Mouse (Mus musculus): ENCODE measurements around the gene Pole2. TPM values are rescaled to one million over a fixed set of nuclear protein-coding genes. Genes with fewer than 3 reads are reported as not detected.

The Pole2 gene
- polyA plus RNA-seq, 1 experiment from 2014 or later, result 2.5 TPM

DNA sequence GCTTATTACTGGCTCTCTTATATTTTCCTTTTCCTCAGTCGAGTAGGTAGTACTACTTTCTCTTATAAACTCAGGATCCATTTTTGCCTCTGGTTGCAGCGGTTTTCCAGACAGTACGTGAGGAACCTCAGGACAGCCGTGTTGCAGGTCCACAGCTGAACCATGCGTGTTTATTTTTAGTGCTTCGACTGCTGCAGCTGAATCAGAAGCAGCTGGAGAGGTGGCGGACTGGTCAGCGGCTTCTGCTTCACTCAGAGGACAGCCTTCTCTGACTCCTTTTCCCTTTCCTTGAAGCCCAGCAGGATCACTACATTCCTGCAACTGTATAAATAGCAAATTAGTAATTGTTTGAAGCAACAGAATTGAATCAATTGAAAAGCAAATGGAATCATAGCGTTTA lies 37.9 kb downstream of the Pole2 start:
- peaks cover 5% of the 10 kb centered on the region; the same call in 1 of the 2 replicates for H3K36me3 ChIP-seq (ENCODE audit: control insufficient read depth, insufficient read depth, low read length)
- no peak for ATAC-seq
- H3K4me1 ChIP-seq (ENCODE audit: control insufficient read depth, insufficient read depth, low read length), result peaks cover 20% of the 10 kb centered on the region
- no peak overlapping the region for H3K4me2 ChIP-seq (ENCODE audit: low read length)
- 94% methylated on average over 9 of the region's 9 CpGs for WGBS
- no peaks in the 10 kb centered on the region for H3K9me3 ChIP-seq (replicated peaks; ENCODE audit: control insufficient read depth, low read length, poor library complexity, severe bottlenecking)
- no peaks in the 10 kb centered on the region for H3K27me3 ChIP-seq (ENCODE audit: control insufficient read depth, insufficient read depth, low read depth, low read length)
- no peak overlapping the region for H3K27ac ChIP-seq (ENCODE audit: low read length)
- no peak overlapping the region for H3K9ac ChIP-seq (ENCODE audit: low read depth, low read length)
- no peak overlapping the region for H3K4me3 ChIP-seq (ENCODE audit: low read depth, low read length)

- Histone ChIP-seq H3K4me3 (ENCODE audit: low read depth, low read length) (no peak overlapping the region), H3K9ac (ENCODE audit: low read depth, low read length) (no peak overlapping the region), H3K4me2 (ENCODE audit: low read length) (no peak overlapping the region; the same call in 1 of the 2 replicates), H3K9me3 (replicated peaks; ENCODE audit: control insufficient read depth, low read length, poor library complexity, severe bottlenecking) (no peaks in the 10 kb centered on the region), H3K27me3 (ENCODE audit: control insufficient read depth, insufficient read depth, low read depth, low read length) (no peaks in the 10 kb centered on the region), H3K36me3 (ENCODE audit: control insufficient read depth, insufficient read depth, low read length) (peaks cover 5% of the 10 kb centered on the region; the same call in 1 of the 2 replicates), H3K27ac (ENCODE audit: low read length) (no peak overlapping the region), H3K4me1 (ENCODE audit: control insufficient read depth, insufficient read depth, low read length) (peaks cover 30% of the 10 kb centered on the region)
- 75% methylated on average over 5 of the region's 5 CpGs for WGBS
- ATAC-seq, result no peak
These were observed 41.1 kb downstream of the Pole2 start for GRCm38 (mm10) chr12:69186811-69187471.

DNA sequence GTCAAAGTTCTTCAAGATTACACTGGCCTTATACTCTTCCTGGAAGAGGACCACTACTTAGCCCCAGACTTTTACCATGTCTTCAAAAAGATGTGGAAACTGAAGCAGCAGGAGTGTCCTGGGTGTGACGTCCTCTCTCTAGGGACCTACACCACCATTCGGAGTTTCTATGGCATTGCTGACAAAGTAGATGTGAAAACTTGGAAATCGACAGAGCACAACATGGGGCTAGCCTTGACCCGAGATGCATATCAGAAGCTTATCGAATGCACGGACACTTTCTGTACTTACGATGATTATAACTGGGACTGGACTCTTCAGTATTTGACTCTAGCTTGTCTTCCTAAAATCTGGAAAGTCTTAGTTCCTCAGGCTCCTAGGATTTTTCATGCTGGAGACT lies 42.6 kb downstream of the Pole2 start:
- Histone ChIP-seq H3K4me3 (ENCODE audit: low read depth, low read length) (peak overlapping the region; percentile 88), H3K9ac (ENCODE audit: low read depth, low read length) (peak overlapping the region; percentile 87), H3K4me1 (ENCODE audit: control insufficient read depth, insufficient read depth, low read length) (peaks cover 30% of the 10 kb centered on the region), H3K36me3 (ENCODE audit: control insufficient read depth, insufficient read depth, low read length) (peaks cover 5% of the 10 kb centered on the region; the same call in 1 of the 2 replicates), H3K27ac (ENCODE audit: low read length) (no peak overlapping the region), H3K4me2 (ENCODE audit: low read length) (peak overlapping the region; percentile 94), H3K9me3 (replicated peaks; ENCODE audit: control insufficient read depth, low read length, poor library complexity, severe bottlenecking) (no peaks in the 10 kb centered on the region), H3K27me3 (ENCODE audit: control insufficient read depth, insufficient read depth, low read depth, low read length) (no peaks in the 10 kb centered on the region)
- no peak for ATAC-seq
- WGBS, result 72% methylated on average over 7 of the region's 7 CpGs

GRCm38 (mm10) chr12:69184342-69185295 lies 43.4 kb downstream of the Pole2 start:
- H3K27ac ChIP-seq (ENCODE audit: low read length), result peak overlapping the region; percentile 94
- ATAC-seq, result peak; percentile 80
- no peaks in the 10 kb centered on the region for H3K36me3 ChIP-seq (ENCODE audit: control insufficient read depth, insufficient read depth, low read length)
- peak overlapping the region; percentile 87 for H3K9ac ChIP-seq (ENCODE audit: low read depth, low read length)
- no peaks in the 10 kb centered on the region for H3K27me3 ChIP-seq (ENCODE audit: control insufficient read depth, insufficient read depth, low read depth, low read length)
- WGBS, result 1% methylated on average over 86 of the region's 86 CpGs
- peaks cover 30% of the 10 kb centered on the region for H3K4me1 ChIP-seq (ENCODE audit: control insufficient read depth, insufficient read depth, low read length)
- H3K4me3 ChIP-seq (ENCODE audit: low read depth, low read length), result peak overlapping the region; percentile 88
- peak overlapping the region; percentile 94 for H3K4me2 ChIP-seq (ENCODE audit: low read length)
- no peaks in the 10 kb centered on the region for H3K9me3 ChIP-seq (replicated peaks; ENCODE audit: control insufficient read depth, low read length, poor library complexity, severe bottlenecking)

DNA sequence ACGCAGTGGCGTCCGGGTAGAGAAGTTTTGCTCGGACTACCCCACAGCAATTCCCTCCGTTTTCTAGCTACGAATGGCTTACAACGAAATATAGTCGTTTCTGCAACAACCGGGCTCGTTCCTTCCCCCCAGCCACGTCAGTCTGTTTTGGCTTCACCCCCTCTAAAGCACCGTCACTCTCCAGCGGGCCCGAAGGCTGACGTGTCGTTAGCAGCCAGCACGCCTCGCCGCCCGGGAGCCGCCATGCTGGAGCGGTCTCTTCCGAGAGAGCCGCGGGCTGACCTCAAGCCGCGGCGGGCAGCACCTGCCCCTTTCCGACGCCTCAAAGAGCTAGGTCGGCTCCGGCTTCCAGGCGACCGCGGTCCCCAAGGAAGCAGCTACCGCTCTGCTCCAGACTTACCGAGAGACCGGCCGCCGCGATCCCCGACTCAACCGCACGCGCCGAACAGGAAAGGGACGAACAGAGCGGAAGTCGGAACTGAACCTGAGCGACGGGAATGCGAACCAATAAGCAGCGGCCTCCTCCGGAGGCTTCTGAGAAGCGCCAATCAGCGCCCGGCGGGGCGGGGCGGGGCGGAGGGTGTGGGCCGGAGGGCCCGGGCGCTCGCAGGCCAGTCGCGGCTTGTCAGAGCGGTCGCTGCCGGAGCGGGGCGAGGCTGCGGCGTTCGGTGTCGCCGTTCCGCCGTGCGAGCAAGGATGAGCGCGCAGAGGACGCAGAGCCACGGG lies 44.2 kb downstream of the Pole2 start, which contains the start of the genes Rpl36al and Mgat2:
Gene Rpl36al (minus strand): TSS at position 501 of the 726 bp plus-strand sequence.
Gene Mgat2 (plus strand): TSS at position 575 of the 726 bp plus-strand sequence.
- H3K9me3 ChIP-seq (replicated peaks; ENCODE audit: control insufficient read depth, low read length, poor library complexity, severe bottlenecking), result no peaks in the 10 kb centered on the region
- peaks cover 30% of the 10 kb centered on the region for H3K4me1 ChIP-seq (ENCODE audit: control insufficient read depth, insufficient read depth, low read length)
- no peaks in the 10 kb centered on the region for H3K27me3 ChIP-seq (ENCODE audit: control insufficient read depth, insufficient read depth, low read depth, low read length)
- peak within 1 kb of the TSS; percentile 94 for H3K4me2 ChIP-seq (ENCODE audit: low read length)
- peak within 1 kb of the TSS; percentile 94 for H3K27ac ChIP-seq (ENCODE audit: low read length)
- peak; percentile 99 for ATAC-seq
- peak within 1 kb of the TSS; percentile 88 for H3K4me3 ChIP-seq (ENCODE audit: low read depth, low read length)
- WGBS, result under 1% methylated on average over 73 of the region's 84 CpGs
- peak within 1 kb of the TSS; percentile 87 for H3K9ac ChIP-seq (ENCODE audit: low read depth, low read length)
- H3K36me3 ChIP-seq (ENCODE audit: control insufficient read depth, insufficient read depth, low read length), result no peaks in the 10 kb centered on the region

GRCm38 (mm10) chr12:69181800-69182199 lies 46.2 kb downstream of the Pole2 start:
- Histone ChIP-seq H3K4me1 (ENCODE audit: control insufficient read depth, insufficient read depth, low read length) (peaks cover 21% of the 10 kb centered on the region), H3K27me3 (ENCODE audit: control insufficient read depth, insufficient read depth, low read depth, low read length) (no peaks in the 10 kb centered on the region), H3K36me3 (ENCODE audit: control insufficient read depth, insufficient read depth, low read length) (no peaks in the 10 kb centered on the region), H3K27ac (ENCODE audit: low read length) (no peak overlapping the region), H3K4me2 (ENCODE audit: low read length) (no peak overlapping the region), H3K9ac (ENCODE audit: low read depth, low read length) (no peak overlapping the region), H3K4me3 (ENCODE audit: low read depth, low read length) (no peak overlapping the region), H3K9me3 (replicated peaks; ENCODE audit: control insufficient read depth, low read length, poor library complexity, severe bottlenecking) (no peaks in the 10 kb centered on the region)
- ATAC-seq, result no peak
- WGBS, result 93% methylated on average over 4 of the region's 4 CpGs

- no peak overlapping the region for H3K27ac ChIP-seq (ENCODE audit: low read length)
- no peaks in the 10 kb centered on the region for H3K27me3 ChIP-seq (ENCODE audit: control insufficient read depth, insufficient read depth, low read depth, low read length)
- ATAC-seq, result no peak
- no peak overlapping the region for H3K4me3 ChIP-seq (ENCODE audit: low read depth, low read length)
- peaks cover 7% of the 10 kb centered on the region for H3K4me1 ChIP-seq (ENCODE audit: control insufficient read depth, insufficient read depth, low read length)
- no peak overlapping the region for H3K4me2 ChIP-seq (ENCODE audit: low read length)
- no peaks in the 10 kb centered on the region for H3K36me3 ChIP-seq (ENCODE audit: control insufficient read depth, insufficient read depth, low read length)
- 70% methylated on average over 12 of the region's 12 CpGs for WGBS
- no peaks in the 10 kb centered on the region for H3K9me3 ChIP-seq (replicated peaks; ENCODE audit: control insufficient read depth, low read length, poor library complexity, severe bottlenecking)
- H3K9ac ChIP-seq (ENCODE audit: low read depth, low read length), result no peak overlapping the region
These were observed 48.6 kb downstream of the Pole2 start for GRCm38 (mm10) chr12:69179371-69179770.

- WGBS, result 78% methylated on average over 3 of the region's 3 CpGs
- ATAC-seq, result no peak
- Histone ChIP-seq H3K27ac (ENCODE audit: low read length) (no peak overlapping the region), H3K4me3 (ENCODE audit: low read depth, low read length) (no peak overlapping the region), H3K9ac (ENCODE audit: low read depth, low read length) (no peak overlapping the region), H3K4me2 (ENCODE audit: low read length) (no peak overlapping the region), H3K36me3 (ENCODE audit: control insufficient read depth, insufficient read depth, low read length) (no peaks in the 10 kb centered on the region), H3K9me3 (replicated peaks; ENCODE audit: control insufficient read depth, low read length, poor library complexity, severe bottlenecking) (no peaks in the 10 kb centered on the region), H3K4me1 (ENCODE audit: control insufficient read depth, insufficient read depth, low read length) (peaks cover 2% of the 10 kb centered on the region; the same call in 1 of the 2 replicates), H3K27me3 (ENCODE audit: control insufficient read depth, insufficient read depth, low read depth, low read length) (no peaks in the 10 kb centered on the region)
These were observed 50.5 kb downstream of the Pole2 start for GRCm38 (mm10) chr12:69177526-69177925.

Data from midbrain, embryonic 16.5 days (tissue).